Mouse (Mus musculus) megakaryocyte, embryonic 14.5 days (primary cell): ENCODE results near the gene Slc16a11. TPM values are rescaled to one million over a fixed set of nuclear protein-coding genes. Genes with fewer than 3 reads are reported as not detected.

ENCODE experiments used
- H3K27me3 ChIP-seq: replicated peaks from 2 replicates; pipeline ENCODE3; 2012; ENCODE audit warnings: inconsistent platforms
- H3K36me3 ChIP-seq: replicated peaks from 2 replicates; pipeline ENCODE3; 2012; ENCODE audit warnings: low read length, inconsistent platforms, mixed read lengths
- H3K4me1 ChIP-seq: 2 replicates; pipeline ENCODE4 v1.6.1; 2012; ENCODE audit warnings: inconsistent platforms
- H3K4me3 ChIP-seq: replicated peaks from 2 replicates; pipeline ENCODE3; 2012; ENCODE audit warnings: moderate library complexity, mild to moderate bottlenecking, inconsistent platforms
- H3K9me3 ChIP-seq: 2 replicates; pipeline ENCODE4 v1.6.1; 2012; ENCODE audit warnings: inconsistent platforms
- FLI1 ChIP-seq: IDR thresholded peaks from 2 replicates; pipeline ENCODE4 v1.6.1; 2012; ENCODE audit warnings: low read length, inconsistent platforms, mixed read lengths
- GATA1 ChIP-seq: IDR thresholded peaks from 3 replicates; pipeline ENCODE4 v1.6.1; 2012; ENCODE audit warnings: mixed read lengths, low read length, inconsistent platforms, borderline replicate concordance
- polyA plus RNA-seq: library from polyadenylated mRNA; stranded (reverse); fragments of >175 nt; gene quantifications from 2 replicates; pipeline ENCODE4 v1.2.3, GENCODE M21; 2012; ENCODE audit warnings: low replicate concordance; ENCODE audit not compliant: insufficient read depth

Slc16a11 gene
- polyA plus RNA-seq, 1 experiment, result not detected

- Histone ChIP-seq H3K4me1 (0 out of 2 replicates have a peak, but pooled peaks cover 2% of the 10 kb centered on the region), H3K36me3 (no peaks in the 10 kb centered on the region), H3K9me3 (peaks cover 22% of the 10 kb centered on the region), H3K27me3 (peaks cover 48% of the 10 kb centered on the region), H3K4me3 (no peak overlapping the region)
- no peak for TF ChIP-seq FLI1
- no peak for TF ChIP-seq GATA1
These were observed 34.2 kb upstream of the Slc16a11 start for GRCm38 (mm10) chr11:70178311-70178710.

DNA sequence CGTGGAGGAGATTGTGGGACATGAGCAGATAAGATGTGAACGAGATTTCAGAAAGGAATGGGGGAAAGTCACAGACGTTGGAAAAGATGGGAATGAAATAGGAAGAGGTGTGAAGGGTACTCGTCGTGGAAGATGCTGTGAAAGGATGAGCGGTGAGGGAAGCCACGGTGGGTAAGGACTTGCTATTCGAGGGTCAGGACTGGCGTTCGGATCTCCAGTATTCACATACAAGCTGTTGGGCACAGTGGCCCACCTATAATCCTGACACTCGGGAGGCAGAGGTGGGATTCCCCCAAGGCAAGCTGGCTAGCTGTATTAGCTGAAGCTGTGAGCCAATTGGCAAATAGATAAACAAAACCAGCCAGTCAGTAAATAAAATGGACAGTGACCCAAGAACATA lies 33.8 kb upstream of the Slc16a11 start:
- H3K36me3 ChIP-seq, result no peaks in the 10 kb centered on the region
- 0 out of 2 replicates have a peak, but pooled peaks cover 2% of the 10 kb centered on the region for H3K4me1 ChIP-seq
- H3K27me3 ChIP-seq, result peaks cover 53% of the 10 kb centered on the region
- peaks cover 22% of the 10 kb centered on the region for H3K9me3 ChIP-seq
- no peak overlapping the region for H3K4me3 ChIP-seq
- no peak for TF ChIP-seq GATA1

GRCm38 (mm10) chr11:70179401-70179800 lies 33.2 kb upstream of the Slc16a11 start:
- TF ChIP-seq GATA1 (no peak), FLI1 (no peak)
- peaks cover 22% of the 10 kb centered on the region for H3K9me3 ChIP-seq
- no peaks in the 10 kb centered on the region for H3K4me1 ChIP-seq
- H3K4me3 ChIP-seq, result no peak overlapping the region
- no peaks in the 10 kb centered on the region for H3K36me3 ChIP-seq
- peaks cover 57% of the 10 kb centered on the region for H3K27me3 ChIP-seq

DNA sequence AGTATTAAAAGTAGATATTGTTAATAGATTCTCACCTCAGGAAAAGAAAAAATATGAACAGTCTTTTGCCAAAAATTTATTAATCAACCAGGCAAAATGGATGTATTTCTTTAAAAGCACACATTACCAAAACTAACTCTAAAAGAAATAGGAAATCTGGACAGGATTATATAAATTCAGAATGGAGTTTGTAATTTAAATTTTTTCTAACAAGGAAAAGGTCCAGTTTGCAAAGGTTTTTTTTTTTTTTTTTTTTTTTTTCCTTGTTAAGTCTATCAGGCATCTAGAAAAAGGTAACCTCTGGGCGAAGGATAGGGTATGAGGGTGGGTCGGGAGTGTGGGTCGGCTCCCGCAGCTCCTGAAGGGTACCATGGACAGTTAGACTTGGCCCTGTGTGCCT lies 32.1 kb upstream of the Slc16a11 start:
- H3K4me3 ChIP-seq, result no peak overlapping the region
- TF ChIP-seq FLI1, result no peak
- no peak for TF ChIP-seq GATA1

DNA sequence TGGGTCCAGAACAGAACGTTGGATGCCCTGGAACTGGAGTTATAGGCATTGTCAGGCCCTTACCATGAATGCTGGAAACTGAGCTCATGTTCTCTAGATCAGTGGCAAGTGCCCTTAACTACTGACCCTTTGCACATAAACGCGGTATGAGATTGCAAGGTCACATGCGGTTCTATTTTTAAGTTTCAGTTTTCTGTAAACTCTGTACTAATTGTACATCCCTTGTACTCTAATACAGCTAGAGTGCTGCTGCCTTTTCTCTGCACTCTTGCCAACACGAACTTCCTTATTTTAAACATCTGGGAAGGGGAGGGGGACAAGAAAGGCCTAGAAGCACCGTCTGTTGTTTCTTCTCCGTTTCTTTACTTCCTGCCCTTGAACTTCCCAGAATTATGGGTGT lies 27.4 kb upstream of the Slc16a11 start:
- peaks cover 58% of the 10 kb centered on the region for H3K27me3 ChIP-seq
- H3K36me3 ChIP-seq, result no peaks in the 10 kb centered on the region
- peaks cover 7% of the 10 kb centered on the region for H3K4me1 ChIP-seq
- TF ChIP-seq FLI1, result no peak
- TF ChIP-seq GATA1, result no peak
- H3K9me3 ChIP-seq, result peaks cover 4% of the 10 kb centered on the region; the same call in 1 of the 2 replicates
- no peak overlapping the region for H3K4me3 ChIP-seq

More for the DNA sequence above, 32.1 kb upstream of the Slc16a11 start:
- Histone ChIP-seq H3K4me1 (peaks cover 3% of the 10 kb centered on the region), H3K36me3 (no peaks in the 10 kb centered on the region), H3K9me3 (peaks cover 21% of the 10 kb centered on the region), H3K27me3 (peaks cover 58% of the 10 kb centered on the region)

- Histone ChIP-seq H3K4me1 (peaks cover 11% of the 10 kb centered on the region), H3K9me3 (peaks cover 4% of the 10 kb centered on the region; the same call in 1 of the 2 replicates), H3K36me3 (no peaks in the 10 kb centered on the region), H3K27me3 (peaks cover 58% of the 10 kb centered on the region), H3K4me3 (no peak overlapping the region)
- no peak for TF ChIP-seq FLI1
- no peak for TF ChIP-seq GATA1
These were observed 23.0 kb upstream of the Slc16a11 start for GRCm38 (mm10) chr11:70189319-70190134.

GRCm38 (mm10) chr11:70191188-70191587 lies 21.4 kb upstream of the Slc16a11 start:
- peaks cover 10% of the 10 kb centered on the region; the same call in 1 of the 2 replicates for H3K4me1 ChIP-seq
- no peak for TF ChIP-seq GATA1
- no peak for TF ChIP-seq FLI1
- H3K9me3 ChIP-seq, result peaks cover 11% of the 10 kb centered on the region
- peaks cover 66% of the 10 kb centered on the region for H3K27me3 ChIP-seq
- no peak overlapping the region for H3K4me3 ChIP-seq
- no peaks in the 10 kb centered on the region for H3K36me3 ChIP-seq

DNA sequence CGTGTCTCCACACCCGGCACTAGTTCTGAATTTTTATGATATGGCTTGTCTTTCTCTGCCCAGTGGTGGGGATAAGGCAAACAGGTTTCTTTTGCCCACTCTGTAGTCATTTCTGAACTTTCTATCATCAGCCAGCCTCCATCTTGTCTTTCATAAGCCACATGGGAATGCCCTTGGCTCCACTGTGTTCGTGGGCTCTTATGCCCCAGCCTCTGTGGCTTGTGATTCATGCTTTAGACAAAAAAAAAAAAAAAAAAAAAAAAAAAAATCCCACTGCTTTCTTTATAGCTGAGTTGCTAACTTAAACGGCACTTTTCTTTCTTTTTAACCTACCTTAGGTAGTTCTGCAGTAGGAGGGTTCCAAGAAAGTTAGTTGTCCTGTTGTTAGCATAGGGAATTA lies 20.4 kb upstream of the Slc16a11 start:
- H3K4me3 ChIP-seq, result no peak overlapping the region

GRCm38 (mm10) chr11:70193354-70194285 lies 18.9 kb upstream of the Slc16a11 start:
- Histone ChIP-seq H3K4me3 (no peak overlapping the region), H3K36me3 (no peaks in the 10 kb centered on the region), H3K4me1 (peaks cover 27% of the 10 kb centered on the region), H3K9me3 (peaks cover 11% of the 10 kb centered on the region), H3K27me3 (peaks cover 69% of the 10 kb centered on the region)
- TF ChIP-seq GATA1, result no peak
- no peak for TF ChIP-seq FLI1

More for the DNA sequence above, 20.4 kb upstream of the Slc16a11 start:
- peaks cover 69% of the 10 kb centered on the region for H3K27me3 ChIP-seq
- H3K4me1 ChIP-seq, result peaks cover 12% of the 10 kb centered on the region
- TF ChIP-seq FLI1 (no peak), GATA1 (no peak)
- H3K36me3 ChIP-seq, result no peaks in the 10 kb centered on the region
- H3K9me3 ChIP-seq, result peaks cover 11% of the 10 kb centered on the region
